Mouse (Mus musculus) thymus, postnatal 4 days (tissue): ENCODE measurements around the gene Methig1.
A peak's percentile ranks its signal among the peaks of the same experiment; 100 is the strongest.
"Not testable (repeated sequence)": the region's sequence is repeated elsewhere in the genome, so short reads cannot be mapped to it uniquely, and the experiment has no call there.

ENCODE experiments used
- DNase-seq: peaks from one replicate; pipeline ENCODE4 v3.0.0; 2021

Gene Methig1

DNA sequence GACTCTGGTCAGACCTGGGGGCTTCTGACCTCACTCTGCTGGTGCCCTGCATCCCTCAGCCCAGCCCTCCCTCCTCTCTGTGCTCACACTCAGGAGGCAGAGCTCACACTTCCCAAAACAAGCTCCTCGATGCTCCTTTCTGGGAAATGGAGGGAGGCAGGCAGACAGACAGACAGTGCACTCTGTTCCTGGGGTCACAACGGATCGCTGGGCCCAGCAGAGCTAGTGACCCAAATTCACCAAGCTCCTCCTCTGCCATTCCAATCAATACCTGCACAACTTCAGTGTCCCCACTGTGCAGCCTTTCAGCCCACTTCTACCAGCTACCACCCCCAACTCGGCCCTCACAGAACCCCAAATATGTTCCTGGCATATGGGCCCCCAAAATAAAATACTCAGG is 48.9 kb downstream of the Methig1 start:
- DNase-seq = no peak

GRCm38 (mm10) chr15:100402347-100402746 is 49.4 kb downstream of the Methig1 start:
- no peak for DNase-seq

GRCm38 (mm10) chr15:100402798-100403197 is 49.8 kb downstream of the Methig1 start:
- DNase-seq = no peak

GRCm38 (mm10) chr15:100403318-100404000 is 50.5 kb downstream of the Methig1 start:
- DNase-seq = no peak

DNA sequence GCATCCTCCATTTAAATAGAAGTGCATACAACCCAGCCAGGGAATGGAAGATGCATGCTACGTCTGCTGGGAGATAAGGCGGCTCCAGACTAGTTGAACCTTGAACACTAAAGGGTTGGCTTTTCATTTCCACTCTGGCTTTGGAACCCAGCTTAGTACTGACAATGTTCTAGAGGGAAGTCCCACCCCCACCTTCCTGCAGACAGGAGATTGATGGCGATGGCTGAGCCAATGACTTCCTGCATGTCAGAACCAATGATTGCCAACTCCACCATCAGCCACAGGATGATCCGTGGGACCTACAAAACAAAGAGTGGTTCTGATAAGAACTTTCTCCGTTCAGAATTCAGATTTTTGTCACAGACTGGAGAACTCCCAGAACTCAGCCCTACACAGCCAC is 53.1 kb downstream of the Methig1 start:
- no peak for DNase-seq

DNA sequence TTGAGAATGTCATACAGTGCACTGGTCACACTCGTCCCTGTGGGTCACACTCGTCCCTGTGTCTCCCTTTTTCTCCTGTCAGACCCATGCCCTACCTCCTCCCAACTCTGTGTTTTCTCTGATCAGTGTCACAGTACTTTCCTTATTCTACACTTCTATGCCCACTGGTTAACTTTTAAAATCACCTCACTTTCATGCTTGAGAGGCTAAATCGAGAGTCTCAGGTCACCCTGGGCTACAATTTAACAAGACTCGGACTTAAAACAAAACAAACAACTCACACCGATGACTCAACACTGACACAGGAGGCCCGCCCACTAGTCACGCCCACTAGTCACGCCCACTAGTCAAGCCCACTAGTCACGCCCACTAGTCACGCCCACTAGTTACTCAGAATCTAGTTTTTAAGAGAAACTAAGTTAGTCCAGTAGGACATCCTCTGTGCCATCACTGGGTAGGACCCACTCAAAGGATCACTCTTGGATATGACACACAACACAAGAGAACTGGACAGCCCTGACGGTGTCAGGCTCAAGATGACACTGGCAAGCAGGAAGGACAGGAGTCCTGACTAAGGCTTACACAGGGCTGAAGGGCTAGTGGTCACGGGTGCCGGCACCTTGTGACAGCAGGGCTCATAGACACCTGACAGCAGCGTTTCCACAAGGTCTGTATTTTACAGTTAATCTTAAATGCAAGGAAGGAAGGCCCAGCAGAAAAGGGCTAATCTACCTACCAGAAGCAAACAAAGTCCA is 58.1 kb downstream of the Methig1 start:
- DNase-seq = no peak

GRCm38 (mm10) chr15:100411731-100412130 is 58.8 kb downstream of the Methig1 start:
- no peak for DNase-seq

DNA sequence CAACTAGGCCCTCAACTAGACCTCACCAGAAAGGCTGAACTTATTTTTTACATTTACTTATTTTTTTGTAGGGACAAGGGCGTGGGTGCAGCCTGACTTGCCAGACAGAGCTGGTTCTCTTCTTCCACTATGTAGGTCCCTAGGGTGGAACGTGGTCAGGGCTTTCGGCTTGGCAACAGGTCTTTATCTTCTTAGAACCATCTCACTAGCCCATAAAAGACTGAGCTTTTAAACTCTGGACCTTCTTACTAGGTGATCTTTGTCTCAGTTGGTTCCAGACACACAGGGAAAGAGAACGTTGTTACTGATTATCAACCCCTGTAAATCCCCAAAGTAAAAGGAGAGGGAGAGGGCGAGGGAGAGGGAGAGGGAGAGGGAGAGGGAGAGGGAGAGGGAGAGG is 60.4 kb downstream of the Methig1 start:
- DNase-seq = no peak

GRCm38 (mm10) chr15:100414011-100414410 is 61.1 kb downstream of the Methig1 start:
- peak; percentile 73 for DNase-seq

- DNase-seq = no peak
Measured at GRCm38 (mm10) chr15:100414942-100415341, 62.0 kb downstream of the Methig1 start.

- DNase-seq = no peak
Measured at GRCm38 (mm10) chr15:100415684-100416083, 62.7 kb downstream of the Methig1 start.

- peak; percentile 42 for DNase-seq
Measured at GRCm38 (mm10) chr15:100417854-100418450, 65.0 kb downstream of the Methig1 start.

- DNase-seq = peak; percentile 34
Measured at GRCm38 (mm10) chr15:100419311-100419710, 66.4 kb downstream of the Methig1 start.

DNA sequence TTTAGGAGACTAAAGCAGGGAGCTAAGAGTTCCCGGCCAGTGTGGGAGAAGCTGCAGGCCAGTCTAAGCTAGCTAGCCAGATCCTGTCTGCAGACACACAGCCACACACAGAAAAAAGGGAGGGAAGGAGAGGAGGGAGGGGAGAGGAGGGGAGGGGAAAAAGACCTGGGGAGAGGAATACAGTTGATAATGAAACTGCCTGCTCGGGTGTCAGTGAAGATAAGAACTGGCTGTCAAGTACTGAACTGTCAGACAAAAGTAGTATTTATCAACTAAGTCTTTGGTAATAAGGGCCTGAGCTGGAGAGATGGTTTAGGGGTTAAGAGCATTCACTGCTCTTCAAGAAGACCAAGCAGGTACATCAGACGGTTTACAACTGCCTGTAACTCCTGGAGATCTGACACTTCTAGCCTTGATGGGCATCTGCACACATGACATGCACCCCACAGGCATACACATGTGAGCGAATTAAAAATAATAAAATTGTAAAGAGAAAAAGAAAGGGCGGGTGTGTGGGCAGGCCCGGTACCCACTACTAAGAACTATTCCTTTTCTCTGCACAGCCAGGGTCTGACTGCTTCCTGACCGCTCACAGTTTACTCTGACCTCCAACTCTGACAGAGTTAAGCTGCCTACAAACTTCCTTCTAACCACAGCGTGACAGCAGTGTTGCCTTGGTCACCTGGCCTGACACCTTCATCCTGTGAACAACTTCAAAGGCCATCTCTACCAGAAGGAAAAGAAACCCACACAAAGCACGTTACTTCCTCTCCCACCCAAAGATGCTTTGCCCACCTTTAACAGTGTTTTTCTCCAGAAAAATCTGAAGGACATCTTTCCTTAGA is 67.2 kb downstream of the Methig1 start:
- DNase-seq = no peak

- DNase-seq = no peak
Measured at GRCm38 (mm10) chr15:100421059-100421757, 68.3 kb downstream of the Methig1 start.

GRCm38 (mm10) chr15:100421758-100422197 is 68.8 kb downstream of the Methig1 start, which contains the start of gene Gm5475:
Gm5475 (plus strand) TSS chr15:100422147.
- not testable (repeated sequence) for DNase-seq

- DNase-seq = no peak
Measured at GRCm38 (mm10) chr15:100422476-100422875, 69.5 kb downstream of the Methig1 start.

- peak; percentile 96 for DNase-seq
Measured at GRCm38 (mm10) chr15:100422899-100423860, 70.2 kb downstream of the Methig1 start.

DNA sequence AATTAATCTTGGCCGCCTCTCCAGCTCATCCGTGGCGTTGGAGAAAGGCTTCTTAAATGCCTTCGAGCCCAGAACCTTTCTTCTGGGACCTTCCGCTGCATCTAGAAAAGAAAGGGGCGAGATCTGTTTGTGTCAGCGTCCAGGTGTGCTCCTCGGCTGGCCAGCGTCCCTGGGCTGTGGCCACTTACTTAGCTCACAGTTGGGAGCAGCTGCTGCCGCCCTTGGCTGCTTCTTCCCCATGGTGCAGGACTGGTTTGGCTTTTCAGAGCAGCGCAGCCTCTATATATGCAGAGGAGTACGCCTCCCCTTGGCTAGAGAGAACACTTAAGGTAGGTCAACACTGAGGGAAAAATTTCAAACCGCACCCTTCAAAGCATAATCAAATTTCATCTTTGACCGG is 71.0 kb downstream of the Methig1 start:
- DNase-seq = peak; percentile 36

DNA sequence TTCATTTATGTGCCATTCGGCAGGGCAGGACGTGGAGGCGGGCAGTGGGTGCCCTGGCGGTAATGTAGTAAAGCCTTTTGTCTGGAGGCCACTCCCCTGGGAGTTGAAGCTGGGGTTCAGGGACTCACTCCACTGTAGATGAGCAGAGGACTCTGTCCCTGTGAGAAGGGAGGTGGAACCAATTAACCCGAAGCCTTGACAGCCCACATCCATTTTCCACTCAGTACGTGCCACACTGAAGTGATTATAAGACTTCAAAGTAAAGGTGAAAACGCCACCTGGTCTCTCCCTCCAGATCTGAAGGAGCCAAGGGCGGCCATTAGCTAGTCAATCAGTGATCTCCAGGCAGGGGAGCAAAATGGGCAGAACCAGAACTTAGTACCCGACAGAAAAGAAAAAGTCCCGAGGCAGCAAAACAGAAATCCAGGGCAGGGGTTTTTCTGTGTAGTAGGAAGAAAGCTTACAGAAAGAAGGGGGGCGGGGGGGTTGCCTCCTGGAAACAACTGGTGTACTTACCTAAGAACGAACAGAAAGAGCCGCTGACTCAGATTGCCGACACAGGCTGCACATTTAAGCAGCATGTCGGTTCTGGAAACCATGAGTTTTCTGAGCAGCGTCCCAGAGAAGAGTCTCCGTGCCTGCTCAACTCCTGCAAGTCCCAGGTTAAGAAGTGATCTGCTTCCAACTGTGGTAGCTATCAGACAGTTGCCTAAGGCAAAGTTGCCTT is 71.6 kb downstream of the Methig1 start, which contains the start of gene Slc11a2:
TSS of gene Slc11a2 (minus strand) at position 677 of the 727 bp plus-strand sequence.
- no peak for DNase-seq
